7 mouse cellular contexts compared by ENCODE assay signal in the genomic region with DNA sequence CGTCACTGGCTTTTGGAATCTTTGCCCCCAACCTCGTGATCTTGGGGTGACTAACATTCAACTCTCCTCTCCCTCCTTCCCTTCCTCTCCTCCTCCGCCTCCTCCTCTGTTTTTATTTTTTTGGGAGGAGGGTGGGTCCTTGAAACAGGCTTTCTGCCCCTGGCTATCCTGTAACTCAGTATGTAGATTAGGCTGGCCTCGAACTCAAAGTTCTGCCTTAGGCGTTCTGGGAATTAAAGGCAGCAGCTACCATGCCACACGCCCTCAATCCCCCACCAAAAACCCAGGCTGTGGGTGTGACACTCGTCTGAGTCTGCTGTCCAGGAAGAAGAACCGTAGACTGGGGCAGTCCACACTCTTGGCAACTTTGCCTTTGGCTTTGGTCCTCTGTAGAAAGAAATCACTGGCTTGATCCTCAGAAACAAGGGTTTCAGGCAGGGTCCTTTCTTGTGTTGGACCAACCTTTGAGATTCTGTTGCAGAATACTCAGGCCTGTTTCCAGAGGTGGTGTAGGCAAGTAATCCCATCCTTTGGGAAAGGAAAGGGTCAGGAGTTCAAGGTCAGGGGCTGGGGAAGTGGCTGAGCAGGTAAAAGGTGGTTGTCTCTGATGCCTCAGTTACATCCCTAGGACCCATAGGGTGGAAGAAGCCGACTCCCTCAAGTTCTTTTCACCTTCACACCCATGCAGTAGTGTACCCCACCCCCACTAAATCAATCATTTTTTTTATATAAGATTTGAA. TPM values are rescaled to one million over a fixed set of nuclear protein-coding genes. Genes with fewer than 3 reads are reported as not detected.
A peak's percentile ranks its signal among the peaks of the same experiment; 100 is the strongest.
DNase-seq lines count a peak whose midpoint lies in the region; ATAC-seq lines count a peak whose summit lies in the region.

No protein-coding gene starts in this region.

- 13% methylated on average over 9 of the region's 9 CpGs for WGBS in forebrain, embryonic 16.5 days
- WGBS in liver, embryonic 16.5 days (ENCODE audit: insufficient replicate concordance), result 8% methylated on average over 9 of the region's 9 CpGs

- peak; percentile 31 for DNase-seq in A20 (ENCODE audit: low read depth, low spot score)
- peak; percentile 90 for DNase-seq in ES-CJ7 (ENCODE audit: low read depth, low spot score)
- DNase-seq in thymus, postnatal 36 days, result no peak
- no peak for DNase-seq in kidney, postnatal 36 days
- DNase-seq in left cerebral cortex, adult 11 months (ENCODE audit: low spot score), result no peak

- H3K9ac ChIP-seq in forebrain, embryonic 16.5 days (replicated peaks; ENCODE audit: low read depth, low read length), result peak overlapping the region; percentile 45
- peak overlapping the region; percentile 76 for H3K9ac ChIP-seq in liver, embryonic 16.5 days (ENCODE audit: low read depth, low read length)

- ATAC-seq in forebrain, embryonic 16.5 days, result no peak
- peak; percentile 5; the same call in 1 of the 2 replicates for ATAC-seq in liver, embryonic 16.5 days (ENCODE audit: low read depth)

- no peaks in the 10 kb centered on the region for H3K36me3 ChIP-seq in forebrain, embryonic 16.5 days (ENCODE audit: control insufficient read depth, insufficient read depth)
- H3K36me3 ChIP-seq in liver, embryonic 16.5 days (ENCODE audit: control insufficient read depth, insufficient read depth), result peaks cover 7% of the 10 kb centered on the region; the same call in 1 of the 2 replicates

- H3K4me1 ChIP-seq in forebrain, embryonic 16.5 days (replicated peaks; ENCODE audit: control insufficient read depth, insufficient read depth, low read length), result peaks cover 27% of the 10 kb centered on the region
- peaks cover 13% of the 10 kb centered on the region for H3K4me1 ChIP-seq in liver, embryonic 16.5 days (ENCODE audit: control insufficient read depth, low read depth, low read length)

- H3K9me3 ChIP-seq in forebrain, embryonic 16.5 days (ENCODE audit: control insufficient read depth, low read length), result no peaks in the 10 kb centered on the region
- H3K9me3 ChIP-seq in liver, embryonic 16.5 days (replicated peaks; ENCODE audit: control insufficient read depth, low read length), result no peaks in the 10 kb centered on the region

- no peaks in the 10 kb centered on the region for H3K27me3 ChIP-seq in forebrain, embryonic 16.5 days (replicated peaks; ENCODE audit: control insufficient read depth, insufficient read depth, low read length)
- H3K27me3 ChIP-seq in liver, embryonic 16.5 days (ENCODE audit: control insufficient read depth, insufficient read depth, low read depth, low read length), result peaks cover 6% of the 10 kb centered on the region

- H3K4me2 ChIP-seq in forebrain, embryonic 16.5 days (ENCODE audit: low read length), result peak overlapping the region; percentile 93
- H3K4me2 ChIP-seq in liver, embryonic 16.5 days (ENCODE audit: low read depth, low read length), result peak overlapping the region; percentile 71

- H3K4me3 ChIP-seq in forebrain, embryonic 16.5 days (replicated peaks; ENCODE audit: low read length), result peak overlapping the region; percentile 55
- H3K4me3 ChIP-seq in liver, embryonic 16.5 days (ENCODE audit: low read depth, low read length), result peak overlapping the region; percentile 76

- H3K27ac ChIP-seq in forebrain, embryonic 16.5 days (ENCODE audit: low read length), result no peak overlapping the region
- H3K27ac ChIP-seq in liver, embryonic 16.5 days (ENCODE audit: low read length), result no peak overlapping the region; the same call in 1 of the 2 replicates

RNA-seq across cellular contexts. Expression of a gene that starts 0.8 kb away (rescaled TPM):
- 5.4 and 5.5 TPM in 2 replicates for polyA plus RNA-seq in forebrain, embryonic 16.5 days (2015; fragmentation: Nextera tagmentation; extraction: Ambion mirVana)
- polyA plus RNA-seq in liver, embryonic 16.5 days (2015; fragmentation: Nextera tagmentation; extraction: Ambion mirVana), result 13.2 and 13.8 TPM in 2 replicates

RNA-seq across cellular contexts. Expression of a gene that starts 19.0 kb away (rescaled TPM):
- not detected in 2 replicates for polyA plus RNA-seq in forebrain, embryonic 16.5 days (2015; fragmentation: Nextera tagmentation; extraction: Ambion mirVana)
- 0.04 TPM in 1 of 2 replicates, not detected in the other for polyA plus RNA-seq in liver, embryonic 16.5 days (2015; fragmentation: Nextera tagmentation; extraction: Ambion mirVana)

RNA-seq across cellular contexts. Expression of a gene that starts 19.6 kb away (rescaled TPM):
- polyA plus RNA-seq in forebrain, embryonic 16.5 days (2015; fragmentation: Nextera tagmentation; extraction: Ambion mirVana), result 124 and 136 TPM in 2 replicates
- 16.9 and 20.4 TPM in 2 replicates for polyA plus RNA-seq in liver, embryonic 16.5 days (2015; fragmentation: Nextera tagmentation; extraction: Ambion mirVana)

RNA-seq across cellular contexts. Expression of a gene that starts 35.2 kb away (rescaled TPM):
- polyA plus RNA-seq in forebrain, embryonic 16.5 days (2015; fragmentation: Nextera tagmentation; extraction: Ambion mirVana), result 75.8 and 78.7 TPM in 2 replicates
- polyA plus RNA-seq in liver, embryonic 16.5 days (2015; fragmentation: Nextera tagmentation; extraction: Ambion mirVana), result 26.7 and 28.5 TPM in 2 replicates

RNA-seq across cellular contexts. Expression of a gene that starts 46.9 kb away (rescaled TPM):
- polyA plus RNA-seq in forebrain, embryonic 16.5 days (2015; fragmentation: Nextera tagmentation; extraction: Ambion mirVana), result 28.5 and 29.5 TPM in 2 replicates
- polyA plus RNA-seq in liver, embryonic 16.5 days (2015; fragmentation: Nextera tagmentation; extraction: Ambion mirVana), result 3.0 and 3.2 TPM in 2 replicates

Comparison
In these comparisons a context has a peak if more than half of its experiments do, and no peak if none do; other contexts are left out.
1. DNase-seq: peak in A20 (single experiment) and ES-CJ7 (single experiment); none in thymus, postnatal 36 days (0 of 2), kidney, postnatal 36 days (0 of 2) and left cerebral cortex, adult 11 months (single experiment).